Mouse (Mus musculus) central nervous system, embryonic 14 days (tissue): ENCODE results near the gene Amacr. TPM values are rescaled to one million over a fixed set of nuclear protein-coding genes. Genes with fewer than 3 reads are reported as not detected.

ENCODE experiments used
- polyA plus RNA-seq: library from polyadenylated mRNA; depleted of rRNA; stranded (reverse); fragments of >200 nt; gene quantifications from 2 replicates; pipeline ENCODE4 v1.2.3, GENCODE M21; 2012; rRNA removed

Amacr gene
- 8.4 and 12.4 TPM in 2 replicates for polyA plus RNA-seq

DNA sequence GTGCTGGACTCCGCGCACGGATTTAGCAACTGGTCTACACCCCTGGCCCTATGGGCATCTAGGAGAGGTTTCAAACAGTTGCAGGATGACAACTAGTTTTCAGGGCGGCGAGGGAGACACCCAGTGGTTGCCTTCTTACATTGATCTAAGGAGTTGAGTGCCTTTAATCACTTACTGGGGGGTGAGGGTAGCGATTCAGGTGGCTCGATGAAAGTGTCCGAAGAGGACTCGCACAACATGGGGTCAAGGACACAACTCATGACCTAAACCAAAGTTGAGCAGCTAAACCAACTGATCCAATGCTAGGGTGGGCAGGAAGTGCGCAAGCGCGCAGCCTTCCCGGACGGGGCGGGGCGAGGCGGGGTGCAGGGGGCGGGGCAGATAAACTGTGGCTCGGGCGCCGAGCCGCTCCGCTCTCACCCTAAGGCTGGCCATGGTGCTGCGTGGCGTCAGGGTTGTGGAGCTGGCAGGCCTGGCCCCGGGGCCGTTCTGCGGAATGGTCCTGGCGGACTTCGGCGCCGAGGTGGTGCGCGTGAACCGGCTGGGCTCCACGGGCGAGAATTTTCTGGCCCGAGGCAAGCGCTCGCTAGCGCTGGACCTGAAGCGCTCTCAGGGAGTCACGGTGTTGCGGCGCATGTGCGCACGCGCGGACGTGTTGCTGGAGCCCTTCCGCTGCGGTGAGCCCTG, at the start of gene Amacr:
Gene Amacr (plus strand): TSS at position 380 of the 687 bp plus-strand sequence.

DNA sequence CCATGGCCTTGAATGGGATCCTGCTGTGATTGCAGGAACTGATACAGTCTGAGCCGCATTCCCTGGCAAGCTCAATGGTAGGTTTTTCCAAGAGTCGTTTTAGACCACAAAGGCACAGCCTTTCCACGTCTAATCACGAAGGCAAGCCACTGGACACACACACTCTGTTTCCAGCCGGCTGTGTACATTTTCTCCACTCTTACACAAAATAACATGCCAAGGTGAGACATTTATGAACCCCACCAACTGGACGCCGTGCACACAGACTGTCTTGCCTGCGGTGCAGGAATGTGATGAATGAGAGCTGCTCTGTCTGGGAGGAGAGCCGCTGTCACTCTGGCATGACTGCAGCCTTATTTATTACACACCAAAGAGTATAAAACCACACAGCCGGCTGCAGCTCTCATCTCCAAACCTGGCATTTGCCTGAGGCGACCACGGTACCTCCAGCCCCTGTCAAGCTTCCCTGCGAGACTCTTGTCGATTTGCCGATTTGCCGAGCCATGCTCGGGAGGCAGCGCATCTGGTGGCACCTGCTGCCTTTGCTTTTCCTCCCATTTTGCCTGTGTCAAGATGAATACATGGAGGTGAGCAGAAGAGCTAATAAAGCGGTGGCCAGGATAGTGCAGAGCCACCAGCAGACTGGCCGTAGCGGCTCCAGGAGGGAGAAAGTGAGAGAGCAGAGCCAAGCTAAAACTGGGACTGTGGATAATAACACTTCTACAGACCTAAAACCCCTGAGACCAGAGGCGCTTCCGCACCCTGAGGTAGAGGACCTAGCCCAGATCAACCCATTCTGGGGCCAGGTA, 29.4 kb upstream of the Amacr start, which contains the start of gene C1qtnf3:
Gene C1qtnf3 (plus strand): TSS at position 382 of the 809 bp plus-strand sequence.

DNA sequence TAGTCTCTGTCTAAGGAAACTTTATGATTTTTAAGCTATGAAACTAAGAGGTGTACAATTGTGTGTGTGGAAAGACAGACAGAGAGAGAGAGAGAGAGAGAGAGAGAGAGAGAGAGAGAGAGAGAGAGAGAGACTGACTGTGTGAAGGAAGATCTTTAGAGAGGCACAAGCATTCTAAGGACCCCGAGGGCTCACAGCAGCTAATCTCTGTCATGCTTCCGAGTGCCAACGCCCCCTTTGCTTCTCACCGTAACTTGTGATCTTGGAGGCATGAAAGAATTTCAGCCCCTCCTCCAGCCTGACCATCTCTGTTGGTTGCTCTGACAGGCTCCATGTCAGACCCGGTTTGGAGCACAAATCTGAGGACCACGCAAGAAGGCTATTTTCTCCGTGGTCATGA, 18.9 kb downstream of the Amacr start, which contains the start of gene Slc45a2:
Gene Slc45a2 (plus strand): TSS at position 301 of the 400 bp plus-strand sequence.

DNA sequence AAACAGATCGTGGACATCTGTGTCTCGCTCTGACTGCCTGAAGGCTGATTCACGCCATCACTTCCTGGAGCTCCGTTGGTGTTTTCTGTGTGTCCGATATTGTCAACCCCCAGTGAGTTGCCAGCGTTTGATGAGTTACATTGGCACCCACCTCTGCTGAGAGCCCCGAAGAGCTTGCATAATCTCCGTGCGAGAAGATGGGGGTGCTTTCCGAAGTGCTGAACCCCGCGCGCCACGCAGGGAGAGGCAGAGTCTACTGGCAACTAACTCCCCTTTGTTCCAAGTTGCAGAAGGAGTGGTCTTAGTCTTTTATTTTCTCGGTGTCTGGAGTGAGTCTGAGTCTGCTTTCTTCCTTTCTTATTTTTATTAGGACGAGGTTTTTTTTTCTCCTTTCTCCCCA, 56.2 kb downstream of the Amacr start, which contains the start of gene Rxfp3:
Gene Rxfp3 (minus strand): TSS at position 281 of the 400 bp plus-strand sequence.

Other genes with a start within 250 kb of the Amacr start
- gene C1qtnf3, start 29.4 kb upstream of the Amacr start, polyA plus RNA-seq: 3.5 and 41.3 TPM in 2 replicates
- 0.05 and 0.14 TPM in 2 replicates for gene Slc45a2, start 19.0 kb downstream of the Amacr start, polyA plus RNA-seq
- 1.0 and 1.6 TPM in 2 replicates for gene Rxfp3, start 56.2 kb downstream of the Amacr start, polyA plus RNA-seq
- 3.0 and 5.8 TPM in 2 replicates for gene Adamts12, start 83.0 kb downstream of the Amacr start, polyA plus RNA-seq